Mouse (Mus musculus): ENCODE data around the gene Gstt4.

DNA sequence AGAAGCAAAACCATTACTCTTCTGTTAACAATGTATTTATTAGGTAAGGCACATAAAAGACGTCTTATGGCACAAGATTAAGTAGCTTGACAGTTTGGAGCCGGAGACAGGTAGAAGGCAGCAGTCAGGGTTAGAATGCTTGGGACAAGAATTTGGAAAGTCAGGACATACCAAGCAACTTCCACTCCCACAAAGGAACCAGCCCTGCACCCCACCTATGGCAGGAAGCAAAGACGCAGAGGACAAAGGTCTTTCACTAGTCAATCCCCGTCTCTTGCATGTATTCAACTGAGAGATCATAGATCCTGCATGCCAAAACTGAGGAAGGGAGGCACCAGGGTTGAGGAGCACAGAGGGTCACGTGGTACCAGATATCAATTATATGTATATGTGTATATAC is 48.2 kb downstream of the Gstt4 start:
- TF ChIP-seq GATA1 (IDR thresholded peaks at IDR 0.05; ENCODE audit: low read length): no peak
- TF ChIP-seq TAL1 (IDR thresholded peaks at IDR 0.05; ENCODE audit: low read length): no peak
